22 mouse cellular contexts compared by ENCODE assay signal in the genomic region with DNA sequence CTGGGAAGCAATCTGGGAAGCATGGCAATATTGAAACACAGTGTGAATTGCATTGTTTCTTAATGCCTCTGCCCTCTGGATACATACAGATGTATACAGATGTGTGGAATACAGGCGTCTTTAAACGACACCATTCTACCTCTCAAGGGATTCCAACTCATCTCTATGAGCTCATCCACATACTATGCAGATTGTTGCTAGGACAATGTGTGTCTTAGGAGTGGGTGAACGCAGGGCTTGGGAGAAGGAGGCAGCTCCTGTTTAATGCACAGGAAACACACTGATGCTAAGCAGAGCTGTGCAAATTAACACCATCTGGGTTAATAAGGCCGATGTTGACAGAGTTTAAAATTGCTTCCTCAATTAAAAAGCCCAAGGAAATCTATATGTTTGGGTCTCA.
DNase-seq lines count a peak whose midpoint lies in the region; ATAC-seq and TF ChIP-seq lines count a peak whose summit lies in the region.
"Had no signal": no experiment of that assay in that cellular context is flagged by ENCODE, and none has a peak within 500 bp of the region (broad histone marks: within the 10 kb centered on the region; RNA-seq: fewer than 3 reads in every experiment).

No protein-coding gene starts in this region.

- TF ChIP-seq CTCF in cerebellum, adult 2 months (IDR thresholded peaks at IDR 0.05; ENCODE audit: borderline replicate concordance, insufficient read depth, low read depth, low read length) = no peak

- TF ChIP-seq POLR2A in cerebellum, adult 2 months (IDR thresholded peaks at IDR 0.05; ENCODE audit: borderline replicate concordance, insufficient read depth, low read length) = no peak

- no peak overlapping the region for H3K4me3 ChIP-seq in midbrain, embryonic 12.5 days
- no peak overlapping the region for H3K4me3 ChIP-seq in midbrain, embryonic 16.5 days (ENCODE audit: low read depth, low read length)
- H3K4me3 ChIP-seq in neural tube, embryonic 14.5 days (ENCODE audit: low read depth, low read length) = no peak overlapping the region
- no peak overlapping the region for H3K4me3 ChIP-seq in cerebellum, adult 2 months (replicated peaks; ENCODE audit: insufficient read depth, low read depth, low read length)
- H3K4me3 ChIP-seq: embryonic facial prominence, embryonic 13.5 days; limb, embryonic 15.5 days; megakaryocyte, embryonic 14.5 days; stomach, embryonic 15.5 days had no signal

- H3K27ac ChIP-seq in midbrain, embryonic 12.5 days (replicated peaks) = no peak overlapping the region
- no peak overlapping the region for H3K27ac ChIP-seq in midbrain, embryonic 16.5 days (ENCODE audit: low read length)
- H3K27ac ChIP-seq in neural tube, embryonic 14.5 days (ENCODE audit: low read depth, low read length) = no peak overlapping the region
- H3K27ac ChIP-seq in cerebellum, adult 2 months (ENCODE audit: insufficient read depth, low read length) = no peak overlapping the region
- H3K27ac ChIP-seq: embryonic facial prominence, embryonic 13.5 days; limb, embryonic 15.5 days; stomach, embryonic 15.5 days had no signal

- H3K9ac ChIP-seq in midbrain, embryonic 12.5 days (replicated peaks) = no peak overlapping the region
- H3K9ac ChIP-seq in midbrain, embryonic 16.5 days (ENCODE audit: low read depth, low read length) = no peak overlapping the region
- no peak overlapping the region for H3K9ac ChIP-seq in neural tube, embryonic 14.5 days (replicated peaks; ENCODE audit: low read depth, low read length)
- H3K9ac ChIP-seq: embryonic facial prominence, embryonic 13.5 days; limb, embryonic 15.5 days; stomach, embryonic 15.5 days had no signal

- no peaks in the 10 kb centered on the region for H3K9me3 ChIP-seq in midbrain, embryonic 12.5 days
- no peaks in the 10 kb centered on the region; the same call in 1 of the 2 replicates for H3K9me3 ChIP-seq in midbrain, embryonic 16.5 days (replicated peaks; ENCODE audit: control insufficient read depth, low read length, poor library complexity, severe bottlenecking)
- H3K9me3 ChIP-seq in neural tube, embryonic 14.5 days (ENCODE audit: control insufficient read depth, low read length) = no peaks in the 10 kb centered on the region
- H3K9me3 ChIP-seq: G1E; limb, embryonic 15.5 days; stomach, embryonic 15.5 days had no signal

- peak; percentile 25 for DNase-seq in embryo, embryonic 10 days (ENCODE audit: low spot score)
- no peak for DNase-seq in embryo, embryonic 9.5 days (ENCODE audit: extremely low spot score)
- DNase-seq in forelimb bud, embryonic 11.5 days (ENCODE audit: low read depth, low spot score) = peak; percentile 58
- DNase-seq in cerebellum, adult 2 months = no peak
- no peak for DNase-seq in right cerebral cortex, adult 2 months (ENCODE audit: low spot score in 2 of 2)
- DNase-seq: cerebellum, postnatal 14 days; kidney, adult 9 months; kidney, postnatal 36 days; layer of hippocampus, adult 9-11 months; lung, postnatal 10 days; right cerebral cortex, postnatal 14 days; thymus, adult 2 months had no signal

- H3K4me1 ChIP-seq in midbrain, embryonic 12.5 days = peaks cover 4% of the 10 kb centered on the region
- H3K4me1 ChIP-seq in midbrain, embryonic 16.5 days (ENCODE audit: control insufficient read depth, insufficient read depth, low read length) = peaks cover 14% of the 10 kb centered on the region
- peaks cover 9% of the 10 kb centered on the region; the same call in 1 of the 2 replicates for H3K4me1 ChIP-seq in neural tube, embryonic 14.5 days (ENCODE audit: control insufficient read depth, insufficient read depth, low read length)
- H3K4me1 ChIP-seq in cerebellum, adult 2 months (ENCODE audit: control insufficient read depth, insufficient read depth, low read length) = no peaks in the 10 kb centered on the region
- H3K4me1 ChIP-seq: embryonic facial prominence, embryonic 13.5 days; limb, embryonic 15.5 days; megakaryocyte, embryonic 14.5 days; stomach, embryonic 15.5 days had no signal

- WGBS in midbrain, embryonic 12.5 days = 64% methylated on average over 4 of the region's 4 CpGs
- 67% methylated on average over 4 of the region's 4 CpGs for WGBS in midbrain, embryonic 16.5 days
- WGBS in neural tube, embryonic 14.5 days = 29% methylated on average over 4 of the region's 4 CpGs
- 91% methylated on average over 4 of the region's 4 CpGs for WGBS in cerebellum, adult 2 months

- ATAC-seq in midbrain, embryonic 12.5 days (ENCODE audit: low FRiP score, low read depth) = peak; percentile 23; the same call in 1 of the 2 replicates
- ATAC-seq in midbrain, embryonic 16.5 days = no peak
- peak; percentile 74; the same call in 1 of the 2 replicates for ATAC-seq in neural tube, embryonic 14.5 days (ENCODE audit: low read depth)
- ATAC-seq: CD4-positive, CD25-positive, alpha-beta regulatory T cell, adult 4 months; inflammation-experienced regulatory T-cells, adult 6 months had no signal

- no peaks in the 10 kb centered on the region for H3K36me3 ChIP-seq in midbrain, embryonic 12.5 days
- H3K36me3 ChIP-seq in midbrain, embryonic 16.5 days (ENCODE audit: control insufficient read depth, insufficient read depth, low read length) = no peaks in the 10 kb centered on the region
- H3K36me3 ChIP-seq in neural tube, embryonic 14.5 days (ENCODE audit: control insufficient read depth, insufficient read depth, low read length) = no peaks in the 10 kb centered on the region
- H3K36me3 ChIP-seq: embryonic facial prominence, embryonic 13.5 days; G1E; limb, embryonic 15.5 days; stomach, embryonic 15.5 days had no signal

- H3K27me3 ChIP-seq in midbrain, embryonic 12.5 days = no peaks in the 10 kb centered on the region; the same call in 1 of the 2 replicates
- H3K27me3 ChIP-seq in midbrain, embryonic 16.5 days (ENCODE audit: control insufficient read depth, insufficient read depth, low read depth, low read length) = no peaks in the 10 kb centered on the region
- H3K27me3 ChIP-seq in neural tube, embryonic 14.5 days (ENCODE audit: control insufficient read depth, insufficient read depth, low read length) = no peaks in the 10 kb centered on the region
- H3K27me3 ChIP-seq in cerebellum, adult 2 months (ENCODE audit: control insufficient read depth, insufficient read depth, low read length) = no peaks in the 10 kb centered on the region
- H3K27me3 ChIP-seq: limb, embryonic 15.5 days; megakaryocyte, embryonic 14.5 days; stomach, embryonic 15.5 days had no signal

- no peak overlapping the region for H3K4me2 ChIP-seq in midbrain, embryonic 12.5 days (replicated peaks)
- H3K4me2 ChIP-seq in midbrain, embryonic 16.5 days (ENCODE audit: low read length) = no peak overlapping the region
- no peak overlapping the region for H3K4me2 ChIP-seq in neural tube, embryonic 14.5 days (ENCODE audit: low read depth, low read length)
- H3K4me2 ChIP-seq: embryonic facial prominence, embryonic 13.5 days; limb, embryonic 15.5 days; stomach, embryonic 15.5 days had no signal

Comparison
In these comparisons a context has a peak if more than half of its experiments do, and no peak if none do; other contexts are left out.
1. DNase-seq: peak in embryo, embryonic 10 days (single experiment) and forelimb bud, embryonic 11.5 days (single experiment); none in embryo, embryonic 9.5 days (single experiment), cerebellum, adult 2 months (0 of 2) and right cerebral cortex, adult 2 months (0 of 2).